Mouse (Mus musculus) heart, embryonic 15.5 days (tissue): ENCODE measurements at regions not wholly inside any gene's neighbourhood (a gene's known extent, or its start where the extent isn't known, plus 50 kb on each side); places are given as distances from the start of the nearest gene placed in this dataset.
"Not testable (repeated sequence)": the region's sequence is repeated elsewhere in the genome, so short reads cannot be mapped to it uniquely, and the experiment has no call there.

ENCODE experiments used
- ATAC-seq: fragments of 200-750 bp; cut with Nextera tagmentation; replicated peaks from 2 replicates; pipeline ENCODE4 v1.8.0; 2017; ENCODE audit warnings: low read depth, moderate TSS enrichment; ENCODE audit not compliant: insufficient number of reproducible peaks, insufficient read depth, low FRiP score
- H3K27ac ChIP-seq: fragments of 300-500 bp; sonication (generic); 2 replicates; pipeline ENCODE4 v1.5.1; 2015; ENCODE audit warnings: mild to moderate bottlenecking, inconsistent platforms
- H3K27me3 ChIP-seq: fragments of 300-500 bp; sonication (generic); 2 replicates; pipeline ENCODE4 v1.6.1; 2015; ENCODE audit warnings: inconsistent platforms
- H3K36me3 ChIP-seq: fragments of 300-500 bp; sonication (generic); 2 replicates; pipeline ENCODE4 v1.6.1; 2015; ENCODE audit warnings: mild to moderate bottlenecking, inconsistent platforms
- H3K4me1 ChIP-seq: fragments of 300-500 bp; sonication (generic); replicated peaks from 2 replicates; pipeline ENCODE4 v1.6.1; 2015; ENCODE audit warnings: inconsistent platforms
- H3K4me2 ChIP-seq: fragments of 300-500 bp; sonication (generic); 2 replicates; pipeline ENCODE4 v1.6.1; 2015; ENCODE audit warnings: inconsistent platforms, mild to moderate bottlenecking, moderate library complexity
- H3K4me3 ChIP-seq: fragments of 300-500 bp; sonication (generic); 2 replicates; pipeline ENCODE4 v1.5.1; 2015; ENCODE audit warnings: mild to moderate bottlenecking, inconsistent platforms
- H3K9ac ChIP-seq: fragments of 300-500 bp; sonication (generic); 2 replicates; pipeline ENCODE4 v1.6.1; 2015; ENCODE audit warnings: mild to moderate bottlenecking, inconsistent platforms
- H3K9me3 ChIP-seq: fragments of 300-500 bp; sonication (generic); replicated peaks from 2 replicates; pipeline ENCODE4 v1.6.1; 2016; ENCODE audit warnings: inconsistent platforms
- WGBS: fragments of 180-500 bp; shearing (Covaris S2); methylation state at CpG from one replicate; pipeline ENCODE4 v1.1.7; 2015; ENCODE audit warnings: mixed read lengths; 5-methylcytosine and 5-hydroxymethylcytosine counted together

DNA sequence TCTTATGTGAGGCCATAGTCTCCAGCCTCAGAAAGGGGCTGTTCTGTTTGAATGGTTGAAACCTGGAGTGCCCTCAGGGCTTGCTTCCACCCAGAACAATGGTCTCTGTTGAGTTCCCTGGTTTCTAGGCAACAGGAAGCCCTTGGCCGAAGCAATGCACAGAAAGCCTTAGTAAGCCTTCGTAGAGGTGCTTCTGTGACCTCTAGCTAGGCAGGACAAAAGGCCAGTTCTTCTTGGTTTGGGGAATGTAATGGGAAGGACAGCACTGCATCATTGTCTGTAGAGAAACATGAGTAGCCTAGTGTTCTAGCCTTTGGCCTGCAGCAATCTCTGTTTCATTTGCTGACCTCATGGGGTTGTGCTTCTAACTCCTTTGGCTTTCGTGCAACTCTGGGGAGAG lies 447.5 kb upstream of the Fam160b2 start:
- Histone ChIP-seq H3K27me3 (no peaks in the 10 kb centered on the region), H3K4me1 (no peaks in the 10 kb centered on the region), H3K36me3 (no peaks in the 10 kb centered on the region), H3K4me3 (no peak overlapping the region), H3K27ac (no peak overlapping the region), H3K9ac (no peak overlapping the region), H3K4me2 (no peak overlapping the region), H3K9me3 (no peaks in the 10 kb centered on the region; the same call in 1 of the 2 replicates)
- no peak for ATAC-seq
- WGBS = 64% methylated on average over 3 of the region's 3 CpGs

GRCm38 (mm10) chr14:71043879-71044770 lies 444.5 kb upstream of the Fam160b2 start:
- not testable (repeated sequence) for H3K36me3 ChIP-seq, H3K4me1 ChIP-seq, H3K4me2 ChIP-seq, H3K9ac ChIP-seq, ATAC-seq, H3K27me3 ChIP-seq, H3K4me3 ChIP-seq, H3K9me3 ChIP-seq, H3K27ac ChIP-seq
- WGBS = 25% methylated on average over 11 of the region's 13 CpGs

- WGBS = 51% methylated on average over 7 of the region's 7 CpGs
- Histone ChIP-seq H3K4me3 (no peak overlapping the region), H3K9me3 (no peaks in the 10 kb centered on the region), H3K4me2 (no peak overlapping the region), H3K27ac (no peak overlapping the region), H3K36me3 (no peaks in the 10 kb centered on the region), H3K4me1 (0 out of 2 replicates have a peak, but pooled peaks cover 4% of the 10 kb centered on the region), H3K9ac (no peak overlapping the region), H3K27me3 (no peaks in the 10 kb centered on the region)
- no peak for ATAC-seq
Observed at GRCm38 (mm10) chr14:71036620-71037019, 437.0 kb upstream of the Fam160b2 start.

GRCm38 (mm10) chr14:71033586-71033985 lies 434.0 kb upstream of the Fam160b2 start:
- WGBS = 64% methylated on average over 2 of the region's 2 CpGs
- no peak overlapping the region for H3K9ac ChIP-seq
- H3K36me3 ChIP-seq = no peaks in the 10 kb centered on the region
- no peak overlapping the region for H3K4me3 ChIP-seq
- no peak overlapping the region for H3K4me2 ChIP-seq
- H3K27me3 ChIP-seq = no peaks in the 10 kb centered on the region
- H3K4me1 ChIP-seq = 0 out of 2 replicates have a peak, but pooled peaks cover 4% of the 10 kb centered on the region
- ATAC-seq = no peak
- H3K9me3 ChIP-seq = no peaks in the 10 kb centered on the region
- H3K27ac ChIP-seq = no peak overlapping the region

DNA sequence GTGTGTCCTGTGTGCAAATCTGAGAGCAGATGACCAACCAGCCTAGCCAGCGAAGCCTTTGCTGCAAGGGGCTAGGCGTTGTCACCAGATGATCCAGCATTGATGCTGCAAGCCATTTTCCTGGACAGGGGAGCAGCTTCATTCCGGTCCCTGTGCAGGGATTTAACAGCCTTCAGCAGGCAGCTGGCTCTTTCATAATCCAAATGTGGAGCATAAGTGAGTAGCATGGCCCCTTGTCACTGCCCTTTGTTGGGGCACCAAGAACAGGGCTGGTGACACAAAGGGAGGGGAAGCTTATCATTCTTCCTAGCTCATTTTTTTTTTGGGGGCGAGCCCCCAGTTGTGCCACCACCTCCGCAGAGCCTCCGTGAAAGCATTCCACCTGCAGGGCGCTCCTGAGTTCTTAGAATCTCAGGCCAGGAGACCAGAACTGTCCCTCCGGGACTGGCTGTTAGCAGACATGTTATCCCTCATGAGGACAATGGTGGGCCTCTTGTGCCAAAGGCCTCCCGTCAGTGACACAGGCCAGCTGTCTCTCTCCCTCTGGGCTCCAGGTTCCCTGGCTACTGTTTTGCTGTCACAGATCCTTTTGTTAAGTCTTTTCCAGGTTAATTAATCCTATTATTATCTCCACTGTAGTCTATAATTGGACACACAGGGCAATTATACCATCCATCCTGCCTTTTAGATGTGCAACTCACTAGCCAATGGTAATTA lies 430.7 kb upstream of the Fam160b2 start:
- no peaks in the 10 kb centered on the region for H3K36me3 ChIP-seq
- H3K9ac ChIP-seq = no peak overlapping the region
- no peak for ATAC-seq
- H3K27ac ChIP-seq = no peak overlapping the region
- no peak overlapping the region for H3K4me2 ChIP-seq
- H3K4me1 ChIP-seq = no peaks in the 10 kb centered on the region
- H3K27me3 ChIP-seq = no peaks in the 10 kb centered on the region
- WGBS = 80% methylated on average over 9 of the region's 9 CpGs
- H3K9me3 ChIP-seq = no peaks in the 10 kb centered on the region
- H3K4me3 ChIP-seq = no peak overlapping the region
